Mouse (Mus musculus): ENCODE data around the gene Saxo2. TPM values are rescaled to one million over a fixed set of nuclear protein-coding genes. Genes with fewer than 3 reads are reported as not detected.
A peak's percentile ranks its signal among the peaks of the same experiment; 100 is the strongest.

Saxo2 gene
- polyA plus RNA-seq, 1 experiment = 0.30 TPM

GRCm38 (mm10) chr7:82664604-82665003 is 16.3 kb upstream of the Saxo2 start:
- Histone ChIP-seq H3K36me3 (ENCODE audit: control insufficient read depth, insufficient read depth, low read length) (peaks cover 34% of the 10 kb centered on the region), H3K4me1 (ENCODE audit: control insufficient read depth, insufficient read depth, insufficient read length, low read length) (peaks cover 2% of the 10 kb centered on the region; the same call in 1 of the 2 replicates), H3K27ac (ENCODE audit: insufficient read depth, low read depth, low read length) (peak overlapping the region; percentile 56; the same call in 1 of the 2 replicates), H3K27me3 (ENCODE audit: control insufficient read depth, insufficient read depth, low read length) (no peaks in the 10 kb centered on the region), H3K4me3 (ENCODE audit: low read depth, low read length) (no peak overlapping the region)
- no peak for TF ChIP-seq POLR2A (IDR thresholded peaks at IDR 0.05; ENCODE audit: low read depth, low read length)
- 54% methylated on average over 3 of the region's 3 CpGs for WGBS

- TF ChIP-seq CTCF (IDR thresholded peaks at IDR 0.05; ENCODE audit: extremely low read depth, insufficient read length, insufficient replicate concordance, low read depth, low read length) = no peak
- no peak for TF ChIP-seq POLR2A (IDR thresholded peaks at IDR 0.05; ENCODE audit: low read depth, low read length)
- peaks cover 1% of the 10 kb centered on the region; the same call in 1 of the 2 replicates for H3K4me1 ChIP-seq (ENCODE audit: control insufficient read depth, insufficient read depth, insufficient read length, low read length)
- 9% methylated on average over 6 of the region's 6 CpGs for WGBS
- H3K27me3 ChIP-seq (ENCODE audit: control insufficient read depth, insufficient read depth, low read length) = no peaks in the 10 kb centered on the region
- peak overlapping the region; percentile 96 for H3K4me3 ChIP-seq (ENCODE audit: low read depth, low read length)
- peak overlapping the region; percentile 90 for H3K27ac ChIP-seq (ENCODE audit: insufficient read depth, low read depth, low read length)
- peaks cover 9% of the 10 kb centered on the region for H3K36me3 ChIP-seq (ENCODE audit: control insufficient read depth, insufficient read depth, low read length)
These were observed 735 bp upstream of the Saxo2 start for GRCm38 (mm10) chr7:82649081-82649445.

- peak overlapping the region; percentile 96 for H3K4me3 ChIP-seq (ENCODE audit: low read depth, low read length)
- H3K27me3 ChIP-seq (ENCODE audit: control insufficient read depth, insufficient read depth, low read length) = no peaks in the 10 kb centered on the region
- peaks cover 1% of the 10 kb centered on the region; the same call in 1 of the 2 replicates for H3K4me1 ChIP-seq (ENCODE audit: control insufficient read depth, insufficient read depth, insufficient read length, low read length)
- TF ChIP-seq CTCF (IDR thresholded peaks at IDR 0.05; ENCODE audit: extremely low read depth, insufficient read length, insufficient replicate concordance, low read depth, low read length) (no peak), POLR2A (IDR thresholded peaks at IDR 0.05; ENCODE audit: low read depth, low read length) (no peak)
- H3K27ac ChIP-seq (ENCODE audit: insufficient read depth, low read depth, low read length) = no peak overlapping the region
- H3K36me3 ChIP-seq (ENCODE audit: control insufficient read depth, insufficient read depth, low read length) = peaks cover 8% of the 10 kb centered on the region
- WGBS = 13% methylated on average over 4 of the region's 4 CpGs
These were observed 419 bp downstream of the Saxo2 start for GRCm38 (mm10) chr7:82647909-82648308.

- Histone ChIP-seq H3K4me1 (ENCODE audit: control insufficient read depth, insufficient read depth, insufficient read length, low read length) (peaks cover 1% of the 10 kb centered on the region; the same call in 1 of the 2 replicates), H3K4me3 (ENCODE audit: low read depth, low read length) (no peak overlapping the region), H3K27me3 (ENCODE audit: control insufficient read depth, insufficient read depth, low read length) (no peaks in the 10 kb centered on the region), H3K36me3 (ENCODE audit: control insufficient read depth, insufficient read depth, low read length) (peaks cover 6% of the 10 kb centered on the region), H3K27ac (ENCODE audit: insufficient read depth, low read depth, low read length) (no peak overlapping the region)
- TF ChIP-seq POLR2A (IDR thresholded peaks at IDR 0.05; ENCODE audit: low read depth, low read length) (no peak), CTCF (IDR thresholded peaks at IDR 0.05; ENCODE audit: extremely low read depth, insufficient read length, insufficient replicate concordance, low read depth, low read length) (no peak)
- 80% methylated on average over 3 of the region's 3 CpGs for WGBS
These were observed 1.1 kb downstream of the Saxo2 start for GRCm38 (mm10) chr7:82647183-82647582.

GRCm38 (mm10) chr7:82625342-82625741 is 23.0 kb downstream of the Saxo2 start:
- WGBS = 14% methylated on average over 7 of the region's 7 CpGs
- no peaks in the 10 kb centered on the region for H3K36me3 ChIP-seq (ENCODE audit: control insufficient read depth, insufficient read depth, low read length)
- H3K4me1 ChIP-seq (ENCODE audit: control insufficient read depth, insufficient read depth, insufficient read length, low read length) = no peaks in the 10 kb centered on the region
- H3K27me3 ChIP-seq (ENCODE audit: control insufficient read depth, insufficient read depth, low read length) = no peaks in the 10 kb centered on the region
- no peak for TF ChIP-seq CTCF (IDR thresholded peaks at IDR 0.05; ENCODE audit: extremely low read depth, insufficient read length, insufficient replicate concordance, low read depth, low read length)
- TF ChIP-seq POLR2A (IDR thresholded peaks at IDR 0.05; ENCODE audit: low read depth, low read length) = no peak
- H3K4me3 ChIP-seq (ENCODE audit: low read depth, low read length) = no peak overlapping the region
- H3K27ac ChIP-seq (ENCODE audit: insufficient read depth, low read depth, low read length) = no peak overlapping the region

GRCm38 (mm10) chr7:82609629-82610028 is 38.7 kb downstream of the Saxo2 start:
- Histone ChIP-seq H3K36me3 (ENCODE audit: control insufficient read depth, insufficient read depth, low read length) (no peaks in the 10 kb centered on the region), H3K27me3 (ENCODE audit: control insufficient read depth, insufficient read depth, low read length) (no peaks in the 10 kb centered on the region), H3K27ac (ENCODE audit: insufficient read depth, low read depth, low read length) (no peak overlapping the region), H3K4me1 (ENCODE audit: control insufficient read depth, insufficient read depth, insufficient read length, low read length) (no peaks in the 10 kb centered on the region), H3K4me3 (ENCODE audit: low read depth, low read length) (no peak overlapping the region)
- no peak for TF ChIP-seq POLR2A (IDR thresholded peaks at IDR 0.05; ENCODE audit: low read depth, low read length)
- no peak for TF ChIP-seq CTCF (IDR thresholded peaks at IDR 0.05; ENCODE audit: extremely low read depth, insufficient read length, insufficient replicate concordance, low read depth, low read length)
- WGBS = 62% methylated on average over 3 of the region's 3 CpGs

GRCm38 (mm10) chr7:82605425-82605824 is 42.9 kb downstream of the Saxo2 start:
- Histone ChIP-seq H3K4me1 (ENCODE audit: control insufficient read depth, insufficient read depth, insufficient read length, low read length) (no peaks in the 10 kb centered on the region), H3K27ac (ENCODE audit: insufficient read depth, low read depth, low read length) (no peak overlapping the region), H3K4me3 (ENCODE audit: low read depth, low read length) (no peak overlapping the region), H3K36me3 (ENCODE audit: control insufficient read depth, insufficient read depth, low read length) (no peaks in the 10 kb centered on the region), H3K27me3 (ENCODE audit: control insufficient read depth, insufficient read depth, low read length) (no peaks in the 10 kb centered on the region)
- 71% methylated on average over 6 of the region's 6 CpGs for WGBS
- TF ChIP-seq CTCF (IDR thresholded peaks at IDR 0.05; ENCODE audit: extremely low read depth, insufficient read length, insufficient replicate concordance, low read depth, low read length) (no peak), POLR2A (IDR thresholded peaks at IDR 0.05; ENCODE audit: low read depth, low read length) (no peak)

- Histone ChIP-seq H3K4me1 (ENCODE audit: control insufficient read depth, insufficient read depth, insufficient read length, low read length) (no peaks in the 10 kb centered on the region), H3K27me3 (ENCODE audit: control insufficient read depth, insufficient read depth, low read length) (no peaks in the 10 kb centered on the region), H3K36me3 (ENCODE audit: control insufficient read depth, insufficient read depth, low read length) (no peaks in the 10 kb centered on the region), H3K4me3 (ENCODE audit: low read depth, low read length) (no peak overlapping the region), H3K27ac (ENCODE audit: insufficient read depth, low read depth, low read length) (no peak overlapping the region)
- no peak for TF ChIP-seq POLR2A (IDR thresholded peaks at IDR 0.05; ENCODE audit: low read depth, low read length)
- no peak for TF ChIP-seq CTCF (IDR thresholded peaks at IDR 0.05; ENCODE audit: extremely low read depth, insufficient read length, insufficient replicate concordance, low read depth, low read length)
- 73% methylated on average over 4 of the region's 4 CpGs for WGBS
These were observed 46.3 kb downstream of the Saxo2 start for GRCm38 (mm10) chr7:82602008-82602407.
